Mouse (Mus musculus): Measurements from ENCODE around the gene Cldn4. TPM values are rescaled to one million over a fixed set of nuclear protein-coding genes. Genes with fewer than 3 reads are reported as not detected.

Gene Cldn4
- polyA plus RNA-seq, 2 experiments, result 50.0 to 61.5 TPM

GRCm38 (mm10) chr5:134963546-134963945 lies 16.8 kb upstream of the Cldn4 start:
- no peaks in the 10 kb centered on the region for H3K9me3 ChIP-seq (ENCODE audit: control insufficient read depth, low read length)
- H3K27ac ChIP-seq (replicated peaks; ENCODE audit: low read depth, low read length), result no peak overlapping the region
- H3K4me2 ChIP-seq (replicated peaks; ENCODE audit: low read depth, low read length, severe bottlenecking), result no peak overlapping the region
- 25% methylated on average over 5 of the region's 5 CpGs for WGBS
- H3K9ac ChIP-seq (ENCODE audit: low read depth, low read length, severe bottlenecking), result no peak overlapping the region
- peaks cover 10% of the 10 kb centered on the region for H3K4me1 ChIP-seq (ENCODE audit: control insufficient read depth, insufficient read depth, low read length)
- H3K36me3 ChIP-seq (ENCODE audit: control insufficient read depth, insufficient read depth, low read length), result no peaks in the 10 kb centered on the region
- no peak overlapping the region for H3K4me3 ChIP-seq (replicated peaks; ENCODE audit: low read length)
- no peak for TF ChIP-seq POLR2A (IDR thresholded peaks at IDR 0.05; ENCODE audit: borderline replicate concordance, extremely low read depth, insufficient read depth, insufficient read length)
- no peak for ATAC-seq (ENCODE audit: low FRiP score, low read depth)
- no peaks in the 10 kb centered on the region for H3K27me3 ChIP-seq (ENCODE audit: control insufficient read depth, insufficient read depth, low read length)
- peak; percentile 52 for DNase-seq (ENCODE audit: low spot score)

- Histone ChIP-seq H3K9me3 (ENCODE audit: control insufficient read depth, low read length) (no peaks in the 10 kb centered on the region), H3K27ac (replicated peaks; ENCODE audit: low read depth, low read length) (no peak overlapping the region), H3K36me3 (ENCODE audit: control insufficient read depth, insufficient read depth, low read length) (no peaks in the 10 kb centered on the region), H3K4me3 (replicated peaks; ENCODE audit: low read length) (no peak overlapping the region), H3K4me2 (replicated peaks; ENCODE audit: low read depth, low read length, severe bottlenecking) (no peak overlapping the region), H3K9ac (ENCODE audit: low read depth, low read length, severe bottlenecking) (no peak overlapping the region), H3K27me3 (ENCODE audit: control insufficient read depth, insufficient read depth, low read length) (no peaks in the 10 kb centered on the region), H3K4me1 (ENCODE audit: control insufficient read depth, insufficient read depth, low read length) (peaks cover 7% of the 10 kb centered on the region)
- 97% methylated on average over 2 of the region's 2 CpGs for WGBS
- DNase-seq (ENCODE audit: low spot score), result no peak
- ATAC-seq (ENCODE audit: low FRiP score, low read depth), result no peak
- TF ChIP-seq POLR2A (IDR thresholded peaks at IDR 0.05; ENCODE audit: borderline replicate concordance, extremely low read depth, insufficient read depth, insufficient read length), result no peak
Observed at GRCm38 (mm10) chr5:134961519-134961918, 14.8 kb upstream of the Cldn4 start.

DNA sequence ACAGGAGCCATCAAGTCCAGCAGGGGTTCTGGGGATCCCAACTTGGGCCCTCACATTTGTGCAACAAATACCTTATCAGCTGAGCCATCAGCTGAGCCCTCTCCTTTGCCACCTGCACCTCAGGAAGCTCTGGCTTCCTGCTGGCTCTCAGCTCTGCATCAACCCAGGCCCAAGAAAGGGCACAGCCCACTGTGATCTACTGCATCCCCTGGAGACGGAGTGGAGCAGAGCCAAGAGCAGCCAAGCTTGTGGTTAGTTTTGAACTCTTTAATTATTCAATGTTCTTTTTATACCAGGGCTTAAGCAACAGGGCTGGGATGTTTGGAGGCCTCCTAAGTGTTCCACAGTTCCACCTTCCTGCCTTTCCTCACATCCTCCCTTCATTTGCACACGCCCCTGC lies 13.7 kb upstream of the Cldn4 start:
- 57% methylated on average over 2 of the region's 2 CpGs for WGBS
- H3K27ac ChIP-seq (replicated peaks; ENCODE audit: low read depth, low read length), result no peak overlapping the region
- ATAC-seq (ENCODE audit: low FRiP score, low read depth) (no peak), DNase-seq (ENCODE audit: low spot score) (no peak)
- no peak overlapping the region for H3K4me3 ChIP-seq (replicated peaks; ENCODE audit: low read length)
- no peaks in the 10 kb centered on the region for H3K36me3 ChIP-seq (ENCODE audit: control insufficient read depth, insufficient read depth, low read length)
- no peak for TF ChIP-seq POLR2A (IDR thresholded peaks at IDR 0.05; ENCODE audit: borderline replicate concordance, extremely low read depth, insufficient read depth, insufficient read length)
- H3K27me3 ChIP-seq (ENCODE audit: control insufficient read depth, insufficient read depth, low read length), result no peaks in the 10 kb centered on the region
- no peak overlapping the region for H3K4me2 ChIP-seq (replicated peaks; ENCODE audit: low read depth, low read length, severe bottlenecking)
- H3K4me1 ChIP-seq (ENCODE audit: control insufficient read depth, insufficient read depth, low read length), result no peaks in the 10 kb centered on the region
- no peaks in the 10 kb centered on the region for H3K9me3 ChIP-seq (ENCODE audit: control insufficient read depth, low read length)
- no peak overlapping the region for H3K9ac ChIP-seq (ENCODE audit: low read depth, low read length, severe bottlenecking)

GRCm38 (mm10) chr5:134959114-134959513 lies 12.4 kb upstream of the Cldn4 start:
- no peaks in the 10 kb centered on the region for H3K36me3 ChIP-seq (ENCODE audit: control insufficient read depth, insufficient read depth, low read length)
- ATAC-seq (ENCODE audit: low FRiP score, low read depth), result peak; percentile 73

GRCm38 (mm10) chr5:134955491-134955890 lies 8.8 kb upstream of the Cldn4 start:
- ATAC-seq (ENCODE audit: low FRiP score, low read depth) (no peak), DNase-seq (ENCODE audit: low spot score) (no peak)
- Histone ChIP-seq H3K9me3 (ENCODE audit: control insufficient read depth, low read length) (no peaks in the 10 kb centered on the region), H3K4me1 (ENCODE audit: control insufficient read depth, insufficient read depth, low read length) (peaks cover 7% of the 10 kb centered on the region), H3K36me3 (ENCODE audit: control insufficient read depth, insufficient read depth, low read length) (no peaks in the 10 kb centered on the region), H3K9ac (ENCODE audit: low read depth, low read length, severe bottlenecking) (no peak overlapping the region), H3K4me2 (replicated peaks; ENCODE audit: low read depth, low read length, severe bottlenecking) (no peak overlapping the region), H3K4me3 (replicated peaks; ENCODE audit: low read length) (no peak overlapping the region), H3K27me3 (ENCODE audit: control insufficient read depth, insufficient read depth, low read length) (no peaks in the 10 kb centered on the region), H3K27ac (replicated peaks; ENCODE audit: low read depth, low read length) (no peak overlapping the region)
- 79% methylated on average over 5 of the region's 5 CpGs for WGBS
- TF ChIP-seq POLR2A (IDR thresholded peaks at IDR 0.05; ENCODE audit: borderline replicate concordance, extremely low read depth, insufficient read depth, insufficient read length), result no peak

More at GRCm38 (mm10) chr5:134959114-134959513, 12.4 kb upstream of the Cldn4 start:
- Histone ChIP-seq H3K4me2 (replicated peaks; ENCODE audit: low read depth, low read length, severe bottlenecking) (no peak overlapping the region), H3K9ac (ENCODE audit: low read depth, low read length, severe bottlenecking) (no peak overlapping the region), H3K4me1 (ENCODE audit: control insufficient read depth, insufficient read depth, low read length) (no peaks in the 10 kb centered on the region), H3K27ac (replicated peaks; ENCODE audit: low read depth, low read length) (no peak overlapping the region), H3K27me3 (ENCODE audit: control insufficient read depth, insufficient read depth, low read length) (no peaks in the 10 kb centered on the region), H3K4me3 (replicated peaks; ENCODE audit: low read length) (no peak overlapping the region), H3K9me3 (ENCODE audit: control insufficient read depth, low read length) (no peaks in the 10 kb centered on the region)
- no peak for TF ChIP-seq POLR2A (IDR thresholded peaks at IDR 0.05; ENCODE audit: borderline replicate concordance, extremely low read depth, insufficient read depth, insufficient read length)
- WGBS, result 66% methylated on average over 7 of the region's 7 CpGs
- peak; percentile 43 for DNase-seq (ENCODE audit: low spot score)

Data from limb, embryonic 14.5 days (tissue).